Mouse (Mus musculus): ENCODE measurements around the gene Btbd3. TPM values are rescaled to one million over a fixed set of nuclear protein-coding genes. Genes with fewer than 3 reads are reported as not detected.

Btbd3 gene
- 13.0 and 14.0 TPM in 2 replicates for polyA plus RNA-seq (2015; fragmentation: Nextera tagmentation; extraction: Ambion mirVana)

DNA sequence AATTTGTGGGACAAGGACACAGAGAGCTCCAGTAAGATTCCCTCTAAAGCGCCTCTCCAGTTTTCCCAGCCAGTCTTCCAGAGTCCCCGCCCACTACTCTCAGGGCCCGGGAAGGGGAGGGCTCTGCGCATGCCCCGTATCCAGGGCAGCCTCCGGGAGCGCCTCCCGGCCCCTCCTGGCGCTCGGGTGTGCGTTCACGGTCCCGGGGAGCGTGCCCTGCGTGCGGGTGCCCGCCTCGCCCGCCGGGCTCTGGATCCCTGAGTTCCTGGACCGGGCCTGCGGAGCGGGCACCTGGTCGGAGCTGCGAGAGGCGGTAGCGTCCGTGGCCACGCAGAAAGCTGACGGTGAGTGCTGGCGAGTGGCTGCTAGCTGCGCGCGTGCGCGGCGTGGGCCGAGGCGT, at the start of gene Btbd3:
Gene Btbd3, plus strand, starts transcription at position 155 of the 400 bp plus-strand sequence.
- ATAC-seq (replicated peaks; ENCODE audit: low FRiP score, low read depth) = peak; percentile 99
- peak; percentile 98 for DNase-seq (ENCODE audit: low spot score)
- 0% methylated on average over 39 of the region's 39 CpGs for WGBS

DNA sequence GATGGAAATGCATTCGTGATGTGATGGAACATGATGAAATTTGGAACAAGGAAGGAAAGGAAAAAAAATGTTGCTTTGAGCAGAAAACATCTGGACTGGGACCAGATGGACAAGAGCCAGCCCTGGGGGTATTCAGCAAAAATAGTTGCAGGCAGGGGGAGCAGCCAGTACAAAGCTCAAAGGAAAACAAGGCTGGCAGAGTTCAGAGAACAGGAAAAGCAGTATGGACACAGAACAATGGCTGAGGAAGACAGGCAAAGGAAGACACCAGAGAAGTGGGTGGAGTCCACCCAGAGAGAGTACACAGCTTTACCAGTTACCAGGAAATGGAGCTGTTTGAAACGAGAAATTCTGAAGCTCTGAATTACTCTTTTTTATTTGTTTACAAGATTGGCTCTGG, 40.8 kb upstream of the Btbd3 start:
- no peak overlapping the region for H3K9ac ChIP-seq (ENCODE audit: low read depth, low read length)
- no peaks in the 10 kb centered on the region for H3K27me3 ChIP-seq (ENCODE audit: insufficient read depth, low read length)
- TF ChIP-seq CTCF (IDR thresholded peaks at IDR 0.05; ENCODE audit: low read depth) = peak; percentile 44
- no peaks in the 10 kb centered on the region for H3K36me3 ChIP-seq (ENCODE audit: insufficient read depth, low read length)
- WGBS = 25% methylated on average over 2 of the region's 2 CpGs
- H3K4me2 ChIP-seq (ENCODE audit: low read length) = no peak overlapping the region
- no peak overlapping the region for H3K27ac ChIP-seq
- ATAC-seq (replicated peaks; ENCODE audit: low FRiP score, low read depth) (no peak), DNase-seq (ENCODE audit: low spot score) (peak; percentile 69)
- no peaks in the 10 kb centered on the region for H3K4me1 ChIP-seq (replicated peaks; ENCODE audit: insufficient read depth, low read length)
- no peak overlapping the region for H3K4me3 ChIP-seq (replicated peaks; ENCODE audit: low read depth, low read length)
- H3K9me3 ChIP-seq (replicated peaks; ENCODE audit: low read length) = no peaks in the 10 kb centered on the region

More for the DNA sequence above, at the start of gene Btbd3:
- Histone ChIP-seq H3K4me3 (replicated peaks; ENCODE audit: low read depth, low read length) (peak within 1 kb of the TSS; percentile 96), H3K36me3 (ENCODE audit: insufficient read depth, low read length) (no peaks in the 10 kb centered on the region), H3K9me3 (replicated peaks; ENCODE audit: low read length) (no peaks in the 10 kb centered on the region), H3K27ac (peak within 1 kb of the TSS; percentile 94), H3K27me3 (ENCODE audit: insufficient read depth, low read length) (no peaks in the 10 kb centered on the region), H3K9ac (ENCODE audit: low read depth, low read length) (peak within 1 kb of the TSS; percentile 92), H3K4me1 (replicated peaks; ENCODE audit: insufficient read depth, low read length) (peaks cover 14% of the 10 kb centered on the region; the same call in 1 of the 2 replicates), H3K4me2 (ENCODE audit: low read length) (peak within 1 kb of the TSS; percentile 85)
- TF ChIP-seq CTCF (IDR thresholded peaks at IDR 0.05; ENCODE audit: low read depth) = no peak

- ATAC-seq (replicated peaks; ENCODE audit: low FRiP score, low read depth) = no peak
- H3K4me1 ChIP-seq (replicated peaks; ENCODE audit: insufficient read depth, low read length) = no peaks in the 10 kb centered on the region
Observed at GRCm38 (mm10) chr2:138220269-138220668, 36.1 kb upstream of the Btbd3 start.

DNA sequence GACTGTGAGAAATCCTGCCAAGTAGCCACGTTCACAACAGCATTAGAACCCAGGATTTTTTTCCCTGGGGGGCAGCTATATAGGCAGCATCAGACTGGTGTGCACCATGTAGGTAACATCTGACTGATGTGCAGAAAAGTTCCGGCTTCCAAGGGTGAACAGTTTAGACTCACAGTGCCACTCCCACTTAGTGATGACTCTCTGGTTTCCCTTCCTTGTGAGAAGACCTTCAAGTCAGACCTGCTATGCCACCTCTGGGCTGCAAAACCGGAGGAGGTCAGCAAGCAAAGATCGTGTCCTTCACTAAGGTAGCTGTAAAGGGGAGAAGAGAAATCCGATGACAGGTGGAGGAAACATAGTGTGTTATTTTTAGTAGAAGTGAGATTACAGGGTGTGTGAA, 24.1 kb upstream of the Btbd3 start:
- WGBS = 47% methylated on average over 5 of the region's 5 CpGs
- Histone ChIP-seq H3K4me1 (replicated peaks; ENCODE audit: insufficient read depth, low read length) (no peaks in the 10 kb centered on the region), H3K27ac (no peak overlapping the region), H3K27me3 (ENCODE audit: insufficient read depth, low read length) (no peaks in the 10 kb centered on the region), H3K9me3 (replicated peaks; ENCODE audit: low read length) (no peaks in the 10 kb centered on the region), H3K4me3 (replicated peaks; ENCODE audit: low read depth, low read length) (no peak overlapping the region), H3K36me3 (ENCODE audit: insufficient read depth, low read length) (no peaks in the 10 kb centered on the region), H3K9ac (ENCODE audit: low read depth, low read length) (no peak overlapping the region), H3K4me2 (ENCODE audit: low read length) (no peak overlapping the region)
- ATAC-seq (replicated peaks; ENCODE audit: low FRiP score, low read depth) (no peak), DNase-seq (ENCODE audit: low spot score) (no peak)
- no peak for TF ChIP-seq CTCF (IDR thresholded peaks at IDR 0.05; ENCODE audit: low read depth)

More at GRCm38 (mm10) chr2:138220269-138220668, 36.1 kb upstream of the Btbd3 start:
- 57% methylated on average over 1 of the region's 1 CpGs for WGBS
- no peak for DNase-seq (ENCODE audit: low spot score)
- no peak overlapping the region for H3K4me3 ChIP-seq (replicated peaks; ENCODE audit: low read depth, low read length)
- no peaks in the 10 kb centered on the region for H3K27me3 ChIP-seq (ENCODE audit: insufficient read depth, low read length)
- no peaks in the 10 kb centered on the region for H3K36me3 ChIP-seq (ENCODE audit: insufficient read depth, low read length)
- no peak for TF ChIP-seq CTCF (IDR thresholded peaks at IDR 0.05; ENCODE audit: low read depth)
- H3K9me3 ChIP-seq (replicated peaks; ENCODE audit: low read length) = no peaks in the 10 kb centered on the region
- no peak overlapping the region for H3K27ac ChIP-seq
- no peak overlapping the region for H3K4me2 ChIP-seq (ENCODE audit: low read length)
- no peak overlapping the region for H3K9ac ChIP-seq (ENCODE audit: low read depth, low read length)

DNA sequence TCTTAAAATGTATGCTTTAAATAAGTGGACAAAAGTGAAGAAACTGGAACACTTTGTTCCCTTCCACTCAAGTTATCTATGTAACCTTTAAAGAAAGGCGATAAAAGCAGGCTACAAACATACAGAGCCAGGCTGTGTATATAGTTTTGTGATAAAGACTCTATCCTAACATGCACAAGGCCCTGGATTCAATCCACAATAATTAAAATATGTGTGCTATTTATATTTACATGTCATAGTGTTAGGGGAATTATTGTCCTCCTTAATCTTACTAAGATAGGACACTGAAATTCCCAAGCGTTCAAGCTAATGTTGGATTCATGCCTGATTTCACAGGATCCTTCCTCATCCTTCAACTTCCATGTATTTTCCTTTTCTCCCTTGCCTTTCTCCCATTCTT, 20.2 kb upstream of the Btbd3 start:
- TF ChIP-seq CTCF (IDR thresholded peaks at IDR 0.05; ENCODE audit: low read depth) = no peak
- 77% methylated on average over 2 of the region's 2 CpGs for WGBS
- Histone ChIP-seq H3K9me3 (replicated peaks; ENCODE audit: low read length) (no peaks in the 10 kb centered on the region), H3K36me3 (ENCODE audit: insufficient read depth, low read length) (no peaks in the 10 kb centered on the region), H3K9ac (ENCODE audit: low read depth, low read length) (no peak overlapping the region), H3K4me1 (replicated peaks; ENCODE audit: insufficient read depth, low read length) (no peaks in the 10 kb centered on the region), H3K4me2 (ENCODE audit: low read length) (no peak overlapping the region), H3K4me3 (replicated peaks; ENCODE audit: low read depth, low read length) (no peak overlapping the region), H3K27me3 (ENCODE audit: insufficient read depth, low read length) (no peaks in the 10 kb centered on the region), H3K27ac (no peak overlapping the region)
- ATAC-seq (replicated peaks; ENCODE audit: low FRiP score, low read depth) (no peak), DNase-seq (ENCODE audit: low spot score) (no peak)

DNA sequence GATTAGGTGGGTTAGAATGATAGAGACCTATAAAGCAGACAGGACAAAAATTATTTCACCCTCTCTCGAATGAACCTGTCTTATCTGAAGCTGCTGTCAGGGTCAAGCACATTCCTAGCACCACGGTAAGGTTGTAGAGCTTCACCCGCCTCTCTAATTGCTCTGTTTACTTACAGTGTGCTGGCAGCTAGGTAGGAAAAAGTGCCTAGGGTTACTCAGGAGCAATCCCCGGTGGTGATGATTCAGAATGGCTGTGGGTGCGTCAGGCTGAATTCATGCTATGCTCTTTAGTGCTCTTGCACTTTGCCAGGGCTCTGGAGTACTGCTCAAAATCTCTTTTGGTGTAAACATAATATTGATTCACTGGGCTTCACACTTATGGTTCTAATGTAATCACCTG, 13.9 kb upstream of the Btbd3 start:
- H3K4me2 ChIP-seq (ENCODE audit: low read length) = no peak overlapping the region
- H3K4me1 ChIP-seq (replicated peaks; ENCODE audit: insufficient read depth, low read length) = no peaks in the 10 kb centered on the region
- no peak overlapping the region for H3K27ac ChIP-seq
- no peaks in the 10 kb centered on the region for H3K27me3 ChIP-seq (ENCODE audit: insufficient read depth, low read length)
- no peaks in the 10 kb centered on the region for H3K36me3 ChIP-seq (ENCODE audit: insufficient read depth, low read length)
- ATAC-seq (replicated peaks; ENCODE audit: low FRiP score, low read depth) = no peak
- H3K4me3 ChIP-seq (replicated peaks; ENCODE audit: low read depth, low read length) = no peak overlapping the region
- WGBS = 57% methylated on average over 5 of the region's 5 CpGs
- no peaks in the 10 kb centered on the region for H3K9me3 ChIP-seq (replicated peaks; ENCODE audit: low read length)
- no peak for TF ChIP-seq CTCF (IDR thresholded peaks at IDR 0.05; ENCODE audit: low read depth)
- H3K9ac ChIP-seq (ENCODE audit: low read depth, low read length) = no peak overlapping the region
- no peak for DNase-seq (ENCODE audit: low spot score)

All from kidney, postnatal 0 days (tissue).